14 mouse cellular contexts compared by ENCODE assay signal in the genomic region with DNA sequence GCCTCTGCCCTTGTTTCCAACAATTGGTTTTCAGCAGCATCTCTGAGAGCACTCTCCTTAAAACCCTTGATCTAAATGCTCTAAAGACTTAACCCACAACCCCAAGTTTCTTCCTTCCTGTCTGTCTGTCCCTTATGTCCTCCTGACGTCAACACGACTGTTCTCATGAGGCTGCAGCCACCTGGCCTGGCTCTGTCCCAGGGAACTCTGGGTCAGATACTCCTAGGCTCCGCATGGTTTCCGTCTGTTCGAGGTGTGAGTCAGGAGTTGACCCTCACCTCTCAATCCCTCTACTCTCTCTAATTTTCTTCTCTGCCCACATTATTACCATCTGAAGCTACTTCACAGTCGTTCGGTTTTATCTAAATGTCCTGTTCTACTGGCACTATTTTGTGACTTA.
DNase-seq lines count a peak whose midpoint lies in the region; ATAC-seq lines count a peak whose summit lies in the region.
"Had no signal": no experiment of that assay in that cellular context is flagged by ENCODE, and none has a peak within 500 bp of the region (broad histone marks: within the 10 kb centered on the region; RNA-seq: fewer than 3 reads in every experiment).

No protein-coding gene starts in this region.

- DNase-seq in cerebellum, adult 11-12 months, result peak; percentile 75
- DNase-seq in cerebellum, adult 18-20 months, result peak; percentile 74 to 75
- DNase-seq in cerebellum, adult 9-11 months, result peak; percentile 73
- peak; percentile 33 for DNase-seq in induced T-regulatory cell, adult 2 months (ENCODE audit: low read depth)
- no peak for DNase-seq in lung, postnatal 36 days
- DNase-seq in kidney, adult 9 months, result no peak
- no peak for DNase-seq in neural tube, embryonic 10.5 days (ENCODE audit: extremely low spot score, low spot score)
- DNase-seq: adrenal gland, adult 8-10 months; adrenal gland, postnatal 36 days; gastrocnemius, postnatal 10 days; heart, postnatal 36 days; kidney, adult 11 months had no signal

- no peak for ATAC-seq in cerebellum, adult (ENCODE audit: insufficient number of reproducible peaks, low FRiP score, low TSS enrichment)
- ATAC-seq: forebrain, embryonic 16.5 days had no signal

Comparison
In these comparisons a context has a peak if more than half of its experiments do, and no peak if none do; other contexts are left out.
1. DNase-seq: peak in cerebellum, adult 11-12 months (single experiment), cerebellum, adult 18-20 months (2 of 2), cerebellum, adult 9-11 months (single experiment) and induced T-regulatory cell, adult 2 months (single experiment); none in lung, postnatal 36 days (single experiment), kidney, adult 9 months (single experiment) and neural tube, embryonic 10.5 days (single experiment).